Mouse (Mus musculus): Measurements from ENCODE around the gene Itgax.

The Itgax gene

GRCm38 (mm10) chr7:128164001-128164400 lies 34.7 kb downstream of the Itgax start:
- no peak for DNase-seq

DNA sequence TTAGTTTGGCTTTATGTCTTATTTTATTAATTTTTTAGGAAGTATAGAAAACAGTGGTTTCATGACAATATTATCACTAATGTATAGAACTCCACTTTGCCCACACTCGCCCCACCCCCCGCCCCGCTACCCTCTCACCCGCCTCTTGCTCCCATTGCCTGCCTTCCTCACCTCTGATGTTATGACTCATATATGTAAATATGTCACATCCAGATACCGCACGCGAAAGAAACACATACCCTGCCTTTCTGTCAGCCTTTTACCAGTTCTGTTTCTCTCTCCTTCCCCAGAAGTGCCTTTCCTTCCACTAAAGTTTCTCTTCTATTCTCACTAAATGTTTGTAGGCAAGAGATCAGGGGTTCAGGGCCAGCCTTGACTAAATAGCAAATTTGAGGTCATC lies 37.0 kb downstream of the Itgax start:
- no peak for DNase-seq

- DNase-seq = no peak
Observed at GRCm38 (mm10) chr7:128169996-128170395, 40.6 kb downstream of the Itgax start.

GRCm38 (mm10) chr7:128178385-128178784 lies 49.0 kb downstream of the Itgax start:
- no peak for DNase-seq

GRCm38 (mm10) chr7:128180126-128180525 lies 50.8 kb downstream of the Itgax start:
- DNase-seq = no peak

DNA sequence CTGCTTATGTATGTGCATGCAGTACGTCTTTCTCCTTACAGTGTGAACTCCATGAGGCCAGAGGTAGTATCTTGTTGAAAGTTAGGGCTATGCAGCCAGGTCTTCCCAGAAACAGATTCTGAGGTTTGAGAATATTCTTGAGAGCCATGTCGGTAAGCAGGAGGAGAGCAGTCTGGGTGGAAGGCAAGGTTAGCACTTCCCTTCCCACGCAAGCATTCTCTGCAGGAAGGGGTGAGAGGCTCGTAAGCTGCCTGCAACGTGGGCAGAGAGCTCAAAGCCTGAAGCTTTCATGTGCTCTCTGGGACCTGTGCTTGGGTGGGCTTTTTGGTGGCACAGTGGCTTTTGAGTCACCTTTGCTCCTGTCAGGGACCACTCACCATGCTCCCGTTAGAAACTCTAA lies 51.2 kb downstream of the Itgax start:
- DNase-seq = no peak

DNA sequence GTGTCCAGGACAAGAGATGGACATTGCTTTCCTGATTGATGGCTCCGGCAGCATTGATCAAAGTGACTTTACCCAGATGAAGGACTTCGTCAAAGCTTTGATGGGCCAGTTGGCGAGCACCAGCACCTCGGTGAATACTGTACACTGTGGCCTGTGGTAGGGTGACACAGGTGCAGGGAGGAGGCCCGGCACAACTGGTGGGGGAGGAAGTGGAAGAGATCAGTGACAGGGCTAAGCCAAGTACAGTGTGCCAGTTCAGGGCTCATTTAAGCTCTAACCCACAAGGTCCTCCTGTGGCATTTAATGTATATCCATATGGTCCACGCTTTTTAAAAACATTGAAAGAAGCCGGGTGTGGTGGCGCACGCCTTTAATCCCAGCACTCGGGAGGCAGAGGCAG lies 52.3 kb downstream of the Itgax start:
- DNase-seq = no peak

Data from cerebellum, postnatal 25 days (tissue).